Mouse (Mus musculus): ENCODE results near the gene Flnb.

DNA sequence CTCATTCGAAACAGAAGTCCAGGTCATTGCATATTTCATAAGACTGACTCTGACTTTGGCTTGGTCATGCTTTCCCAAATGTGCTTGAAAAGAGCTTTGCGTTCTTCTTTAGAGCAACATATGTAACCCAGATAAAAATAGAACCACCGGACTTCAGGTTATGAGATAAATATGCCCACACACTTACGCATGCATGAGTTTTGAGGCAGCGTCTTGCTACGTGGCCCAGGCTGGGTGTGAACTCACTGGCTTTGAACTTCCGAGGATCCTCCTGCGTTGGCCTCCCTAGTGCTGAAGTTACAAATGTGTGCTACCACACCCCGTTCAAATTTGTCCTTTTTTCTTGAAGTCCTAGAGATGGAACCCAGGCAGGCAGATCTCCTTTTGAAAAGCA is 46.7 kb downstream of the Flnb start:
- no peak for TF ChIP-seq TCF12 (IDR thresholded peaks at IDR 0.05; ENCODE audit: low read depth, low read length)
- TF ChIP-seq UBTF (IDR thresholded peaks at IDR 0.05; ENCODE audit: low read depth, low read length) = no peak
